Mouse (Mus musculus): Measurements from ENCODE around the gene Snf8. TPM values are rescaled to one million over a fixed set of nuclear protein-coding genes. Genes with fewer than 3 reads are reported as not detected.

The Snf8 gene
- polyA plus RNA-seq, 1 experiment = 155 TPM

GRCm38 (mm10) chr11:96003969-96004792, 30.5 kb upstream of the Snf8 start:
- Histone ChIP-seq H3K27ac (ENCODE audit: control insufficient read depth, insufficient read depth, low read depth, low read length, poor library complexity) (no peak overlapping the region), H3K4me1 (ENCODE audit: control insufficient read depth, insufficient read depth, low read length) (no peaks in the 10 kb centered on the region; the same call in 1 of the 2 replicates), H3K4me3 (replicated peaks; ENCODE audit: control insufficient read depth, low read depth, low read length) (no peak overlapping the region)
- TF ChIP-seq CTCF (IDR thresholded peaks at IDR 0.05; ENCODE audit: control insufficient read depth, insufficient read depth, low read length) = no peak
- 6% methylated on average over 32 of the region's 32 CpGs for WGBS

GRCm38 (mm10) chr11:96004793-96005402, 29.8 kb upstream of the Snf8 start:
- H3K27ac ChIP-seq (ENCODE audit: control insufficient read depth, insufficient read depth, low read depth, low read length, poor library complexity) = no peak overlapping the region
- H3K4me3 ChIP-seq (replicated peaks; ENCODE audit: control insufficient read depth, low read depth, low read length) = no peak overlapping the region
- 4% methylated on average over 57 of the region's 57 CpGs for WGBS

GRCm38 (mm10) chr11:96005403-96006271, 29.0 kb upstream of the Snf8 start, which contains the start of gene Igf2bp1:
Gene Igf2bp1, minus strand, starts transcription at chr11:96005940.
- Histone ChIP-seq H3K27ac (ENCODE audit: control insufficient read depth, insufficient read depth, low read depth, low read length, poor library complexity) (no peak within 1 kb of the TSS; the same call in 1 of the 2 replicates), H3K4me1 (ENCODE audit: control insufficient read depth, insufficient read depth, low read length) (no peaks in the 10 kb centered on the region; the same call in 1 of the 2 replicates), H3K4me3 (replicated peaks; ENCODE audit: control insufficient read depth, low read depth, low read length) (no peak within 1 kb of the TSS)
- no peak for TF ChIP-seq CTCF (IDR thresholded peaks at IDR 0.05; ENCODE audit: control insufficient read depth, insufficient read depth, low read length)
- no peak for TF ChIP-seq POLR2A (IDR thresholded peaks at IDR 0.05; ENCODE audit: borderline replicate concordance, control insufficient read depth, low read depth, low read length)
- 3% methylated on average over 70 of the region's 74 CpGs for WGBS

More at GRCm38 (mm10) chr11:96004793-96005402, 29.8 kb upstream of the Snf8 start:
- no peaks in the 10 kb centered on the region; the same call in 1 of the 2 replicates for H3K4me1 ChIP-seq (ENCODE audit: control insufficient read depth, insufficient read depth, low read length)
- no peak for TF ChIP-seq CTCF (IDR thresholded peaks at IDR 0.05; ENCODE audit: control insufficient read depth, insufficient read depth, low read length)
- TF ChIP-seq POLR2A (IDR thresholded peaks at IDR 0.05; ENCODE audit: borderline replicate concordance, control insufficient read depth, low read depth, low read length) = no peak

GRCm38 (mm10) chr11:96006367-96006851, 28.3 kb upstream of the Snf8 start:
- WGBS = 3% methylated on average over 33 of the region's 33 CpGs
- H3K27ac ChIP-seq (ENCODE audit: control insufficient read depth, insufficient read depth, low read depth, low read length, poor library complexity) = no peak overlapping the region
- no peak overlapping the region for H3K4me3 ChIP-seq (replicated peaks; ENCODE audit: control insufficient read depth, low read depth, low read length)
- TF ChIP-seq CTCF (IDR thresholded peaks at IDR 0.05; ENCODE audit: control insufficient read depth, insufficient read depth, low read length) = no peak
- no peak for TF ChIP-seq POLR2A (IDR thresholded peaks at IDR 0.05; ENCODE audit: borderline replicate concordance, control insufficient read depth, low read depth, low read length)
- H3K4me1 ChIP-seq (ENCODE audit: control insufficient read depth, insufficient read depth, low read length) = no peaks in the 10 kb centered on the region; the same call in 1 of the 2 replicates

- no peak for TF ChIP-seq CTCF (IDR thresholded peaks at IDR 0.05; ENCODE audit: control insufficient read depth, insufficient read depth, low read length)
- TF ChIP-seq POLR2A (IDR thresholded peaks at IDR 0.05; ENCODE audit: borderline replicate concordance, control insufficient read depth, low read depth, low read length) = no peak
- Histone ChIP-seq H3K27ac (ENCODE audit: control insufficient read depth, insufficient read depth, low read depth, low read length, poor library complexity) (no peak overlapping the region), H3K4me1 (ENCODE audit: control insufficient read depth, insufficient read depth, low read length) (no peaks in the 10 kb centered on the region; the same call in 1 of the 2 replicates), H3K4me3 (replicated peaks; ENCODE audit: control insufficient read depth, low read depth, low read length) (no peak overlapping the region)
- WGBS = 3% methylated on average over 65 of the region's 67 CpGs
These were observed 27.7 kb upstream of the Snf8 start for GRCm38 (mm10) chr11:96006852-96007515.

- 3% methylated on average over 33 of the region's 33 CpGs for WGBS
- H3K4me3 ChIP-seq (replicated peaks; ENCODE audit: control insufficient read depth, low read depth, low read length) = no peak overlapping the region
- no peak overlapping the region for H3K27ac ChIP-seq (ENCODE audit: control insufficient read depth, insufficient read depth, low read depth, low read length, poor library complexity)
- TF ChIP-seq POLR2A (IDR thresholded peaks at IDR 0.05; ENCODE audit: borderline replicate concordance, control insufficient read depth, low read depth, low read length) (no peak), CTCF (IDR thresholded peaks at IDR 0.05; ENCODE audit: control insufficient read depth, insufficient read depth, low read length) (no peak)
- H3K4me1 ChIP-seq (ENCODE audit: control insufficient read depth, insufficient read depth, low read length) = no peaks in the 10 kb centered on the region; the same call in 1 of the 2 replicates
These were observed 27.0 kb upstream of the Snf8 start for GRCm38 (mm10) chr11:96007516-96008235.

- H3K27ac ChIP-seq (ENCODE audit: control insufficient read depth, insufficient read depth, low read depth, low read length, poor library complexity) = no peak overlapping the region
- no peak overlapping the region for H3K4me3 ChIP-seq (replicated peaks; ENCODE audit: control insufficient read depth, low read depth, low read length)
- no peak for TF ChIP-seq POLR2A (IDR thresholded peaks at IDR 0.05; ENCODE audit: borderline replicate concordance, control insufficient read depth, low read depth, low read length)
- TF ChIP-seq CTCF (IDR thresholded peaks at IDR 0.05; ENCODE audit: control insufficient read depth, insufficient read depth, low read length) = no peak
- 8% methylated on average over 1 of the region's 1 CpGs for WGBS
- H3K4me1 ChIP-seq (ENCODE audit: control insufficient read depth, insufficient read depth, low read length) = no peaks in the 10 kb centered on the region; the same call in 1 of the 2 replicates
These were observed 25.9 kb upstream of the Snf8 start for GRCm38 (mm10) chr11:96008827-96009226.
